Mouse (Mus musculus): Measurements from ENCODE around the gene Zcchc9. TPM values are rescaled to one million over a fixed set of nuclear protein-coding genes. Genes with fewer than 3 reads are reported as not detected.

Gene Zcchc9
- polyA plus RNA-seq, 1 experiment from 2014 or later = 8.1 TPM

DNA sequence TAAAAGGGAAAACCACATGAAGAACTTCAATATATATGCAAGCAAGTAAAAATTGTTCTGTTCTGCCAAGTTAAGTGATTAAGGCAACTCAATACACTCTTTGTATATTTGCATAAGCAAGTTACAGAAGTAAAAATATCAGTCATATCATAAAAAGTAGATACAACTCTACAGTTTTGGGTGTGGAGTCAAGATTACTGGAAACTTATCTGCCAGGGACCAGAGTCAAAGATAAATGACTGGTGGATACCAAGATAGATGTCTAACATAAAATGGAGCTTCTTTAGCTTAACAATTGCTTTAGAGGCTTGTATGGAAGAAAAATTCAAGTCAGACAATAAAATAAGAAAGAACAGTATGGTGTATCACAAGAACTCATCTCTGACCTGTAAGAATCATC is 52.7 kb downstream of the Zcchc9 start:
- no peaks in the 10 kb centered on the region for H3K9me3 ChIP-seq (replicated peaks; ENCODE audit: control insufficient read depth, low read length)
- no peak overlapping the region for H3K9ac ChIP-seq (ENCODE audit: low read depth, low read length)
- H3K4me1 ChIP-seq (ENCODE audit: control insufficient read depth, low read depth, low read length) = no peaks in the 10 kb centered on the region
- no peak overlapping the region for H3K4me3 ChIP-seq (ENCODE audit: low read depth, low read length)
- H3K27ac ChIP-seq (ENCODE audit: low read length) = no peak overlapping the region
- no peak for ATAC-seq (ENCODE audit: low read depth)
- no peak overlapping the region for H3K4me2 ChIP-seq (ENCODE audit: low read depth, low read length)
- H3K27me3 ChIP-seq (ENCODE audit: control insufficient read depth, insufficient read depth, low read depth, low read length) = no peaks in the 10 kb centered on the region
- H3K36me3 ChIP-seq (ENCODE audit: control insufficient read depth, insufficient read depth) = no peaks in the 10 kb centered on the region

DNA sequence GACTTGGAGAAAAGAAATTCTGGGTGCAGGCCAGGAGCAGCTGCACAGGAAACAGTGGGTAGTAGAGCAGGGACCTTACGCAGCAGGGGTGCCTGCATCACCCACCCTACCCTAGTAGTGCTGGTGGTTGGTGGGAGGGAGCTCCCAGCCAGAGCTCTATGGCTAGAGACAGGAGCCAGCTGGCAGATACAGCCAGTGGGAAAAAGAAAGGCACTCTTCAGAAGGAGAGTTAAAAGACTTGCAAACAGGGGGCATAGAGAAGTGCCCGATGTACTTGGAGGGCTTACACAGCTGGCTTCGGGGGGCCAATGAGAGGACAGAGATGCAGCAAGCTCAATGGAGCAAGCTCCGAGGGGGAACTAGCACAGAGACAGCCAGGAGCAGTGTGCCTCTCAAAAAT is 53.8 kb downstream of the Zcchc9 start:
- Histone ChIP-seq H3K4me1 (ENCODE audit: control insufficient read depth, low read depth, low read length) (no peaks in the 10 kb centered on the region), H3K4me3 (ENCODE audit: low read depth, low read length) (no peak overlapping the region), H3K9me3 (replicated peaks; ENCODE audit: control insufficient read depth, low read length) (no peaks in the 10 kb centered on the region), H3K9ac (ENCODE audit: low read depth, low read length) (no peak overlapping the region), H3K4me2 (ENCODE audit: low read depth, low read length) (no peak overlapping the region), H3K27me3 (ENCODE audit: control insufficient read depth, insufficient read depth, low read depth, low read length) (no peaks in the 10 kb centered on the region), H3K27ac (ENCODE audit: low read length) (no peak overlapping the region), H3K36me3 (ENCODE audit: control insufficient read depth, insufficient read depth) (no peaks in the 10 kb centered on the region)
- no peak for ATAC-seq (ENCODE audit: low read depth)
- WGBS (ENCODE audit: insufficient replicate concordance) = 44% methylated on average over 4 of the region's 4 CpGs

DNA sequence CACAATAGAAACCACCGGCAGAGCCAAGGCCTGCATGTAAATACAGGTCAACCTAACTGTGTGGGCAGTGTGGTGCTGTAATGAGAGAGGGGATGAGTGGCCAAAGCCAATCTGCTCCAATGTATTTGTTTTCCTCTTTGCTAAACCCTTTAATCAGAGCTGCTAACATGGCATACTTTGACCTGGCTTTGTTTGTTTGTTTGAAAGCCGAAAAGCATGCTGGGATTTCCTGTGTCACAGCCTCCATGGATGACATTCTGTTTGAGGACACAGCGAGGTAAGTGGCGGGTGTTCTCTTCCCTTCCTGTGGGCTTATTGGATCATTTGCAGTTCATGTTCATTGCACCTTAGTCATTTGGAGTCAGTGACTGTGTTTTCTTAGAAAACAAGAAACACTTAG is 57.5 kb downstream of the Zcchc9 start:
- Histone ChIP-seq H3K9ac (ENCODE audit: low read depth, low read length) (no peak overlapping the region), H3K27me3 (ENCODE audit: control insufficient read depth, insufficient read depth, low read depth, low read length) (no peaks in the 10 kb centered on the region), H3K4me1 (ENCODE audit: control insufficient read depth, low read depth, low read length) (no peaks in the 10 kb centered on the region), H3K36me3 (ENCODE audit: control insufficient read depth, insufficient read depth) (no peaks in the 10 kb centered on the region), H3K27ac (ENCODE audit: low read length) (no peak overlapping the region), H3K4me2 (ENCODE audit: low read depth, low read length) (no peak overlapping the region), H3K9me3 (replicated peaks; ENCODE audit: control insufficient read depth, low read length) (no peaks in the 10 kb centered on the region), H3K4me3 (ENCODE audit: low read depth, low read length) (no peak overlapping the region)
- ATAC-seq (ENCODE audit: low read depth) = peak; percentile 43; the same call in 1 of the 2 replicates
- 56% methylated on average over 4 of the region's 4 CpGs for WGBS (ENCODE audit: insufficient replicate concordance)

DNA sequence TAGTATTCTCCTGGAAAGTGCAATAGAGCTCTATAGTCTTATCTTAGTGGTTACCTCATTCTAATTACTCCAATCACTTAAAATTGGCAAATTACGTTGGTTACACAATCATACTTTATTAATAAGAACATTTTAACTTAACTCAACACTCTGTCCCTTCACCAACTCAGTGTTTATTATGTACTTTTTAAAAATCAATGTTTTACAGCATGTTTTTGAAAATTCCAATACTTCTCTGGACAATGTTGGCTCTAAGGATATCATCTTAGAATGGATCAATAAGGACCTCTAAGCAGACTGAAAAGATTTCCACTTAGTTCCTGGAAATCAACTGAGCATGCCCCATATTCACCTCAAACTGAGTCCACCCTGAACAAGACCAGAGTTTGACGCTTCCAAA is 59.1 kb downstream of the Zcchc9 start:
- no peak for ATAC-seq (ENCODE audit: low read depth)
- Histone ChIP-seq H3K27ac (ENCODE audit: low read length) (no peak overlapping the region), H3K4me3 (ENCODE audit: low read depth, low read length) (no peak overlapping the region), H3K36me3 (ENCODE audit: control insufficient read depth, insufficient read depth) (no peaks in the 10 kb centered on the region), H3K4me2 (ENCODE audit: low read depth, low read length) (no peak overlapping the region), H3K27me3 (ENCODE audit: control insufficient read depth, insufficient read depth, low read depth, low read length) (no peaks in the 10 kb centered on the region), H3K9ac (ENCODE audit: low read depth, low read length) (no peak overlapping the region), H3K9me3 (replicated peaks; ENCODE audit: control insufficient read depth, low read length) (no peaks in the 10 kb centered on the region), H3K4me1 (ENCODE audit: control insufficient read depth, low read depth, low read length) (no peaks in the 10 kb centered on the region)
- 69% methylated on average over 2 of the region's 2 CpGs for WGBS (ENCODE audit: insufficient replicate concordance)

Small RNA genes lying within 50 kb of the gene (microRNA-seq; reads per million reads assigned to microRNA genes)
- gene Gm27656 = not detected

Other genes starting within 250 kb of the Zcchc9 start
- gene Acot12, start 66.2 kb downstream of the Zcchc9 start, polyA plus RNA-seq (2015; fragmentation: Nextera tagmentation; extraction: Ambion mirVana) = 7.4 TPM in 2 replicates
- 1.9 and 3.8 TPM in 2 replicates for gene Ckmt2, start 69.2 kb upstream of the Zcchc9 start, polyA plus RNA-seq (2015; fragmentation: Nextera tagmentation; extraction: Ambion mirVana)